Mouse (Mus musculus) cortical plate, adult 2 months (tissue): ENCODE measurements at regions not wholly inside any gene's neighbourhood (a gene's known extent, or its start where the extent isn't known, plus 50 kb on each side); places are given as distances from the start of the nearest gene placed in this dataset.

Experiments
- CTCF ChIP-seq: fragments of 200-500 bp; IDR thresholded peaks from 2 replicates; pipeline ENCODE4 v1.5.1; 2011; ENCODE audit warnings: mild to moderate bottlenecking, control low read depth, low read length; ENCODE audit not compliant: insufficient read depth; ENCODE audit errors: extremely low read depth
- POLR2A ChIP-seq: fragments of 200-500 bp; IDR thresholded peaks from 2 replicates; pipeline ENCODE4 v1.6.1; 2011; ENCODE audit warnings: mild to moderate bottlenecking, low read length, control low read depth; ENCODE audit not compliant: insufficient read depth; ENCODE audit errors: extremely low read depth

DNA sequence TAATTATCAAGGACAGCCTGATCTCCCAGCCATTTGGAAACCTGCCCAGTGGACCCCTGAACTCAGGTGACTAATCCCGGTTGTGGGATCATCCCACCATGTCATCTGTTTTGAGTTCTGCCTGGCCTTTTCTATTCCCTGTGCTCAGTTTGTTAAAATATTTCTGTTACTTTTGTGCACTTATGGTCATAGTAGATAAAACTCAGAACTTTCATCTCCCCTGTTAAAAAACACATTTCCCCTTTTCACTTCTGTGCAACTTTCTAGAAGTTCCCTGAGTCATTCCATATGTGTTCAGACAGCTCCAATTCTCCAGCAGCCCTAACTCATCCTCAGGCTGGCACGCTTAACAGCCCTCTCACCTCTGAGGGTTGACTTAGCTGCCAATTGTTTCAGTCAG is 190.8 kb upstream of the Pcdh17 start:
- no peak for TF ChIP-seq CTCF
- TF ChIP-seq POLR2A: no peak
